Mouse (Mus musculus) embryonic facial prominence, embryonic 13.5 days (tissue): Measurements from ENCODE around the gene Mmp15. TPM values are rescaled to one million over a fixed set of nuclear protein-coding genes. Genes with fewer than 3 reads are reported as not detected.
A peak's percentile ranks its signal among the peaks of the same experiment; 100 is the strongest.

ENCODE experiments used
- ATAC-seq: fragments of 200-750 bp; cut with Nextera tagmentation; 2 replicates; pipeline ENCODE4 v1.8.0; 2017; ENCODE audit warnings: low read depth; ENCODE audit not compliant: insufficient number of reproducible peaks, insufficient read depth, low FRiP score, low TSS enrichment
- H3K27ac ChIP-seq: fragments of 300-500 bp; sonication (generic); 2 replicates; pipeline ENCODE4 v1.5.1; 2015; ENCODE audit warnings: moderate library complexity, mild to moderate bottlenecking, inconsistent platforms
- H3K27me3 ChIP-seq: fragments of 300-500 bp; sonication (generic); 2 replicates; pipeline ENCODE4 v1.6.1; 2015; ENCODE audit warnings: mild to moderate bottlenecking, inconsistent platforms
- H3K36me3 ChIP-seq: fragments of 300-500 bp; sonication (generic); 2 replicates; pipeline ENCODE4 v1.6.1; 2015; ENCODE audit warnings: mild to moderate bottlenecking, inconsistent platforms
- H3K4me1 ChIP-seq: fragments of 300-500 bp; sonication (generic); 2 replicates; pipeline ENCODE4 v1.6.1; 2015; ENCODE audit warnings: inconsistent platforms
- H3K4me2 ChIP-seq: fragments of 300-500 bp; sonication (generic); 2 replicates; pipeline ENCODE4 v1.6.1; 2015; ENCODE audit warnings: moderate library complexity, mild to moderate bottlenecking, inconsistent platforms
- H3K4me3 ChIP-seq: fragments of 300-500 bp; sonication (generic); 2 replicates; pipeline ENCODE4 v1.5.1; 2015; ENCODE audit warnings: mild to moderate bottlenecking, inconsistent platforms
- H3K9ac ChIP-seq: fragments of 300-500 bp; sonication (generic); 2 replicates; pipeline ENCODE4 v1.6.1; 2015; ENCODE audit warnings: mild to moderate bottlenecking, inconsistent platforms
- H3K9me3 ChIP-seq: fragments of 300-500 bp; sonication (generic); 2 replicates; pipeline ENCODE4 v1.6.1; 2016; ENCODE audit warnings: inconsistent platforms
- WGBS: fragments of 180-500 bp; shearing (Covaris S2); methylation state at CpG from one replicate; pipeline ENCODE4 v1.1.7; 2015; ENCODE audit warnings: mixed read lengths; 5-methylcytosine and 5-hydroxymethylcytosine counted together
- polyA plus RNA-seq: library from polyadenylated mRNA; unstranded; fragments of >200 nt; fragmentation: Nextera tagmentation; extraction: Ambion mirVana; gene quantifications from 2 replicates; pipeline ENCODE4 v1.2.1, GENCODE M21; 2015

Mmp15 gene
- polyA plus RNA-seq, 1 experiment from 2014 or later = 8.5 TPM

GRCm38 (mm10) chr8:95384501-95384900 is 32.4 kb downstream of the Mmp15 start:
- H3K9ac ChIP-seq = no peak overlapping the region
- H3K27ac ChIP-seq = no peak overlapping the region
- no peak for ATAC-seq
- 88% methylated on average over 3 of the region's 3 CpGs for whole genome bisulfite sequencing
- no peak overlapping the region for H3K4me3 ChIP-seq
- H3K9me3 ChIP-seq = peaks cover 3% of the 10 kb centered on the region; the same call in 1 of the 2 replicates
- no peaks in the 10 kb centered on the region for H3K27me3 ChIP-seq
- H3K4me2 ChIP-seq = no peak overlapping the region
- H3K36me3 ChIP-seq = no peaks in the 10 kb centered on the region
- no peaks in the 10 kb centered on the region for H3K4me1 ChIP-seq

- no peak overlapping the region for H3K27ac ChIP-seq
- WGBS = 67% methylated on average over 5 of the region's 5 CpGs
These were observed 34.0 kb downstream of the Mmp15 start for GRCm38 (mm10) chr8:95386037-95386436.

GRCm38 (mm10) chr8:95387221-95387620 is 35.2 kb downstream of the Mmp15 start:
- no peaks in the 10 kb centered on the region for H3K36me3 ChIP-seq
- H3K4me2 ChIP-seq = no peak overlapping the region
- ATAC-seq = no peak
- peaks cover 3% of the 10 kb centered on the region; the same call in 1 of the 2 replicates for H3K9me3 ChIP-seq
- H3K27ac ChIP-seq = no peak overlapping the region
- 84% methylated on average over 10 of the region's 10 CpGs for WGBS
- no peaks in the 10 kb centered on the region for H3K4me1 ChIP-seq
- no peak overlapping the region for H3K4me3 ChIP-seq
- no peaks in the 10 kb centered on the region for H3K27me3 ChIP-seq
- H3K9ac ChIP-seq = no peak overlapping the region

More at GRCm38 (mm10) chr8:95386037-95386436, 34.0 kb downstream of the Mmp15 start:
- no peak overlapping the region for H3K4me3 ChIP-seq
- no peak overlapping the region for H3K9ac ChIP-seq
- no peak for ATAC-seq
- H3K9me3 ChIP-seq = peaks cover 3% of the 10 kb centered on the region; the same call in 1 of the 2 replicates
- H3K27me3 ChIP-seq = no peaks in the 10 kb centered on the region
- no peaks in the 10 kb centered on the region for H3K4me1 ChIP-seq
- H3K36me3 ChIP-seq = no peaks in the 10 kb centered on the region
- H3K4me2 ChIP-seq = no peak overlapping the region

- Histone ChIP-seq H3K4me1 (no peaks in the 10 kb centered on the region), H3K36me3 (no peaks in the 10 kb centered on the region), H3K4me2 (no peak overlapping the region), H3K9ac (no peak overlapping the region), H3K27me3 (no peaks in the 10 kb centered on the region), H3K4me3 (no peak overlapping the region), H3K9me3 (peaks cover 3% of the 10 kb centered on the region; the same call in 1 of the 2 replicates), H3K27ac (no peak overlapping the region)
- ATAC-seq = no peak
- WGBS = 79% methylated on average over 7 of the region's 7 CpGs
These were observed 35.9 kb downstream of the Mmp15 start for GRCm38 (mm10) chr8:95387936-95388335.

GRCm38 (mm10) chr8:95390312-95390711 is 38.2 kb downstream of the Mmp15 start:
- Histone ChIP-seq H3K27ac (no peak overlapping the region), H3K27me3 (no peaks in the 10 kb centered on the region), H3K9ac (no peak overlapping the region), H3K4me1 (peaks cover 5% of the 10 kb centered on the region), H3K36me3 (no peaks in the 10 kb centered on the region), H3K9me3 (peaks cover under 1% of the 10 kb centered on the region; the same call in 1 of the 2 replicates), H3K4me2 (no peak overlapping the region), H3K4me3 (no peak overlapping the region)
- 58% methylated on average over 4 of the region's 4 CpGs for WGBS
- ATAC-seq = no peak

GRCm38 (mm10) chr8:95391101-95391500 is 39.0 kb downstream of the Mmp15 start:
- H3K36me3 ChIP-seq = no peaks in the 10 kb centered on the region
- no peak for ATAC-seq
- 86% methylated on average over 7 of the region's 7 CpGs for WGBS

GRCm38 (mm10) chr8:95392604-95393003 is 40.5 kb downstream of the Mmp15 start:
- Histone ChIP-seq H3K4me3 (no peak overlapping the region), H3K27me3 (no peaks in the 10 kb centered on the region), H3K4me2 (no peak overlapping the region), H3K36me3 (no peaks in the 10 kb centered on the region), H3K4me1 (peaks cover 23% of the 10 kb centered on the region), H3K9ac (no peak overlapping the region), H3K27ac (peak overlapping the region; percentile 51; the same call in 1 of the 2 replicates), H3K9me3 (no peaks in the 10 kb centered on the region)
- no peak for ATAC-seq
- 66% methylated on average over 5 of the region's 5 CpGs for WGBS

More at GRCm38 (mm10) chr8:95391101-95391500, 39.0 kb downstream of the Mmp15 start:
- Histone ChIP-seq H3K9ac (no peak overlapping the region), H3K4me3 (no peak overlapping the region), H3K27ac (no peak overlapping the region), H3K27me3 (no peaks in the 10 kb centered on the region), H3K4me1 (peaks cover 10% of the 10 kb centered on the region), H3K4me2 (no peak overlapping the region), H3K9me3 (no peaks in the 10 kb centered on the region)

GRCm38 (mm10) chr8:95395186-95395918 is 43.3 kb downstream of the Mmp15 start:
- peaks cover 24% of the 10 kb centered on the region for H3K4me1 ChIP-seq
- H3K4me2 ChIP-seq = no peak overlapping the region
- H3K36me3 ChIP-seq = no peaks in the 10 kb centered on the region
- no peaks in the 10 kb centered on the region for H3K9me3 ChIP-seq
- no peaks in the 10 kb centered on the region for H3K27me3 ChIP-seq
- 0 out of 2 replicates have a peak overlapping the region, but pooled peaks have one; percentile 16 for H3K9ac ChIP-seq
- H3K27ac ChIP-seq = peak overlapping the region; percentile 28; the same call in 1 of the 2 replicates
- WGBS = 36% methylated on average over 8 of the region's 8 CpGs
- no peak for ATAC-seq
- H3K4me3 ChIP-seq = no peak overlapping the region

- Histone ChIP-seq H3K9ac (no peak overlapping the region), H3K27ac (peak overlapping the region; percentile 51; the same call in 1 of the 2 replicates), H3K4me2 (no peak overlapping the region), H3K4me3 (no peak overlapping the region), H3K4me1 (peaks cover 24% of the 10 kb centered on the region), H3K9me3 (no peaks in the 10 kb centered on the region), H3K27me3 (no peaks in the 10 kb centered on the region), H3K36me3 (no peaks in the 10 kb centered on the region)
- whole genome bisulfite sequencing = 44% methylated on average over 11 of the region's 11 CpGs
- ATAC-seq = no peak
These were observed 44.7 kb downstream of the Mmp15 start for GRCm38 (mm10) chr8:95396752-95397151.

- no peaks in the 10 kb centered on the region for H3K36me3 ChIP-seq
- no peak overlapping the region for H3K9ac ChIP-seq
- no peaks in the 10 kb centered on the region for H3K27me3 ChIP-seq
- H3K4me2 ChIP-seq = no peak overlapping the region
- peaks cover 24% of the 10 kb centered on the region for H3K4me1 ChIP-seq
- H3K4me3 ChIP-seq = no peak overlapping the region
- ATAC-seq = no peak
- WGBS = 34% methylated on average over 5 of the region's 5 CpGs
- no peaks in the 10 kb centered on the region for H3K9me3 ChIP-seq
- peak overlapping the region; percentile 51; the same call in 1 of the 2 replicates for H3K27ac ChIP-seq
These were observed 45.1 kb downstream of the Mmp15 start for GRCm38 (mm10) chr8:95397201-95397600.

- Histone ChIP-seq H3K36me3 (no peaks in the 10 kb centered on the region), H3K9me3 (no peaks in the 10 kb centered on the region), H3K4me3 (no peak overlapping the region), H3K4me2 (no peak overlapping the region), H3K27me3 (no peaks in the 10 kb centered on the region), H3K9ac (no peak overlapping the region), H3K27ac (no peak overlapping the region), H3K4me1 (peaks cover 24% of the 10 kb centered on the region)
- no peak for ATAC-seq
- 80% methylated on average over 9 of the region's 9 CpGs for WGBS
These were observed 47.1 kb downstream of the Mmp15 start for GRCm38 (mm10) chr8:95399131-95399530.

- no peak overlapping the region for H3K4me2 ChIP-seq
- peaks cover 14% of the 10 kb centered on the region for H3K4me1 ChIP-seq
- H3K9ac ChIP-seq = no peak overlapping the region
- 82% methylated on average over 7 of the region's 7 CpGs for WGBS
- H3K27ac ChIP-seq = no peak overlapping the region
- no peaks in the 10 kb centered on the region for H3K27me3 ChIP-seq
- ATAC-seq = no peak
- H3K9me3 ChIP-seq = no peaks in the 10 kb centered on the region
- no peak overlapping the region for H3K4me3 ChIP-seq
- no peaks in the 10 kb centered on the region for H3K36me3 ChIP-seq
These were observed 49.0 kb downstream of the Mmp15 start for GRCm38 (mm10) chr8:95401091-95401490.
